Mouse (Mus musculus) brain, embryonic 14.5 days (tissue): ENCODE measurements around the gene Afdn.

ENCODE experiments used
- CTCF ChIP-seq: fragments of 200-500 bp; IDR thresholded peaks from 2 replicates; pipeline ENCODE4 v1.5.1; 2012; ENCODE audit warnings: inconsistent platforms, mild to moderate bottlenecking, moderate library complexity, borderline replicate concordance; ENCODE audit not compliant: insufficient read depth, insufficient read length; ENCODE audit errors: extremely low read depth
- POLR2A ChIP-seq: fragments of 200-500 bp; IDR thresholded peaks from 2 replicates; pipeline ENCODE4 v1.6.1; 2012; ENCODE audit warnings: mild to moderate bottlenecking, inconsistent platforms, borderline replicate concordance; ENCODE audit not compliant: poor library complexity, insufficient read depth, insufficient read length, severe bottlenecking; ENCODE audit errors: extremely low read depth

- TF ChIP-seq POLR2A: no peak
- no peak for TF ChIP-seq CTCF
Measured at GRCm38 (mm10) chr17:13730980-13731726, 29.2 kb upstream of the Afdn start.
